Mouse (Mus musculus): Measurements from ENCODE around the gene Lsm7.
A peak's percentile ranks its signal among the peaks of the same experiment; 100 is the strongest.
"Not testable (repeated sequence)": the region's sequence is repeated elsewhere in the genome, so short reads cannot be mapped to it uniquely, and the experiment has no call there.

The Lsm7 gene

GRCm38 (mm10) chr10:80836949-80837379, 18.0 kb downstream of the Lsm7 start:
- no peak for DNase-seq (ENCODE audit: low spot score)

GRCm38 (mm10) chr10:80835617-80836016, 19.4 kb downstream of the Lsm7 start:
- DNase-seq (ENCODE audit: low spot score), result no peak

- no peak for DNase-seq (ENCODE audit: low spot score)
Measured at GRCm38 (mm10) chr10:80832818-80833217, 22.2 kb downstream of the Lsm7 start.

- DNase-seq (ENCODE audit: low spot score), result peak; percentile 79
Measured at GRCm38 (mm10) chr10:80831136-80831535, 23.9 kb downstream of the Lsm7 start.

GRCm38 (mm10) chr10:80829359-80830278, 25.4 kb downstream of the Lsm7 start:
- DNase-seq (ENCODE audit: low spot score), result no peak

- not testable (repeated sequence) for DNase-seq (ENCODE audit: low spot score)
Measured at GRCm38 (mm10) chr10:80828587-80828986, 26.4 kb downstream of the Lsm7 start.

GRCm38 (mm10) chr10:80827870-80828420, 27.1 kb downstream of the Lsm7 start:
- no peak for DNase-seq (ENCODE audit: low spot score)

- no peak for DNase-seq (ENCODE audit: low spot score)
Measured at GRCm38 (mm10) chr10:80827063-80827869, 27.7 kb downstream of the Lsm7 start.

- peak; percentile 99 for DNase-seq (ENCODE audit: low spot score)
Measured at GRCm38 (mm10) chr10:80826151-80827062, 28.6 kb downstream of the Lsm7 start, which contains the start of gene Oaz1. Oaz1 (plus strand) TSS chr10:80826656.

- no peak for DNase-seq (ENCODE audit: low spot score)
Measured at GRCm38 (mm10) chr10:80824827-80825226, 30.2 kb downstream of the Lsm7 start.

GRCm38 (mm10) chr10:80823847-80824643, 31.0 kb downstream of the Lsm7 start:
- no peak for DNase-seq (ENCODE audit: low spot score)

- DNase-seq (ENCODE audit: low spot score), result no peak
Measured at GRCm38 (mm10) chr10:80823316-80823715, 31.7 kb downstream of the Lsm7 start.

GRCm38 (mm10) chr10:80822528-80822927, 32.5 kb downstream of the Lsm7 start:
- no peak for DNase-seq (ENCODE audit: low spot score)

GRCm38 (mm10) chr10:80821991-80822390, 33.0 kb downstream of the Lsm7 start:
- DNase-seq (ENCODE audit: low spot score), result no peak

- DNase-seq (ENCODE audit: low spot score), result no peak
Measured at GRCm38 (mm10) chr10:80819406-80819805, 35.6 kb downstream of the Lsm7 start.

- DNase-seq (ENCODE audit: low spot score), result no peak
Measured at GRCm38 (mm10) chr10:80818599-80819281, 36.3 kb downstream of the Lsm7 start.

- DNase-seq (ENCODE audit: low spot score), result not testable (repeated sequence)
Measured at GRCm38 (mm10) chr10:80817955-80818354, 37.1 kb downstream of the Lsm7 start.

GRCm38 (mm10) chr10:80817164-80817563, 37.8 kb downstream of the Lsm7 start:
- no peak for DNase-seq (ENCODE audit: low spot score)

GRCm38 (mm10) chr10:80816303-80816702, 38.7 kb downstream of the Lsm7 start:
- not testable (repeated sequence) for DNase-seq (ENCODE audit: low spot score)

GRCm38 (mm10) chr10:80814800-80815199, 40.2 kb downstream of the Lsm7 start:
- DNase-seq (ENCODE audit: low spot score), result no peak

All from testis, postnatal 10 days (tissue).